Mouse (Mus musculus): ENCODE results near the gene Csrnp2. TPM values are rescaled to one million over a fixed set of nuclear protein-coding genes. Genes with fewer than 3 reads are reported as not detected.

Csrnp2 gene
- polyA plus RNA-seq, 1 experiment from 2014 or later: 11.3 TPM

GRCm38 (mm10) chr15:100456356-100456991, 38.8 kb downstream of the Csrnp2 start:
- Histone ChIP-seq H3K36me3 (ENCODE audit: control insufficient read depth, insufficient read depth, low read length) (no peaks in the 10 kb centered on the region), H3K9me3 (ENCODE audit: control insufficient read depth, low read length) (no peaks in the 10 kb centered on the region), H3K4me3 (ENCODE audit: low read depth, low read length) (no peak overlapping the region), H3K4me1 (replicated peaks; ENCODE audit: control insufficient read depth, insufficient read depth, low read length) (no peaks in the 10 kb centered on the region), H3K27ac (ENCODE audit: low read depth) (no peak overlapping the region), H3K4me2 (ENCODE audit: low read length) (no peak overlapping the region), H3K9ac (ENCODE audit: low read length) (no peak overlapping the region), H3K27me3 (replicated peaks; ENCODE audit: control insufficient read depth, insufficient read depth, low read length) (no peaks in the 10 kb centered on the region)
- ATAC-seq (replicated peaks; ENCODE audit: low FRiP score, low TSS enrichment, low read depth): no peak
- WGBS: 78% methylated on average over 7 of the region's 7 CpGs
- DNase-seq (ENCODE audit: low spot score): no peak

- DNase-seq (ENCODE audit: low spot score): no peak
- Histone ChIP-seq H3K9me3 (ENCODE audit: control insufficient read depth, low read length) (no peaks in the 10 kb centered on the region), H3K9ac (ENCODE audit: low read length) (no peak overlapping the region), H3K36me3 (ENCODE audit: control insufficient read depth, insufficient read depth, low read length) (no peaks in the 10 kb centered on the region), H3K4me2 (ENCODE audit: low read length) (no peak overlapping the region), H3K27ac (ENCODE audit: low read depth) (no peak overlapping the region), H3K4me1 (replicated peaks; ENCODE audit: control insufficient read depth, insufficient read depth, low read length) (no peaks in the 10 kb centered on the region), H3K4me3 (ENCODE audit: low read depth, low read length) (no peak overlapping the region), H3K27me3 (replicated peaks; ENCODE audit: control insufficient read depth, insufficient read depth, low read length) (no peaks in the 10 kb centered on the region)
- 77% methylated on average over 11 of the region's 11 CpGs for WGBS
- no peak for ATAC-seq (replicated peaks; ENCODE audit: low FRiP score, low TSS enrichment, low read depth)
Observed at GRCm38 (mm10) chr15:100452486-100452885, 42.8 kb downstream of the Csrnp2 start.

GRCm38 (mm10) chr15:100451245-100451644, 44.0 kb downstream of the Csrnp2 start:
- H3K9ac ChIP-seq (ENCODE audit: low read length): no peak overlapping the region
- H3K4me3 ChIP-seq (ENCODE audit: low read depth, low read length): no peak overlapping the region
- no peaks in the 10 kb centered on the region for H3K27me3 ChIP-seq (replicated peaks; ENCODE audit: control insufficient read depth, insufficient read depth, low read length)
- no peak overlapping the region for H3K4me2 ChIP-seq (ENCODE audit: low read length)
- no peaks in the 10 kb centered on the region for H3K9me3 ChIP-seq (ENCODE audit: control insufficient read depth, low read length)
- DNase-seq (ENCODE audit: low spot score) (no peak), ATAC-seq (replicated peaks; ENCODE audit: low FRiP score, low TSS enrichment, low read depth) (no peak)
- no peaks in the 10 kb centered on the region for H3K36me3 ChIP-seq (ENCODE audit: control insufficient read depth, insufficient read depth, low read length)
- WGBS: 66% methylated on average over 16 of the region's 16 CpGs
- H3K27ac ChIP-seq (ENCODE audit: low read depth): no peak overlapping the region
- no peaks in the 10 kb centered on the region for H3K4me1 ChIP-seq (replicated peaks; ENCODE audit: control insufficient read depth, insufficient read depth, low read length)

- no peaks in the 10 kb centered on the region for H3K36me3 ChIP-seq (ENCODE audit: control insufficient read depth, insufficient read depth, low read length)
- no peak overlapping the region for H3K4me3 ChIP-seq (ENCODE audit: low read depth, low read length)
- no peak for ATAC-seq (replicated peaks; ENCODE audit: low FRiP score, low TSS enrichment, low read depth)
- H3K4me2 ChIP-seq (ENCODE audit: low read length): no peak overlapping the region
- no peaks in the 10 kb centered on the region for H3K9me3 ChIP-seq (ENCODE audit: control insufficient read depth, low read length)
- H3K9ac ChIP-seq (ENCODE audit: low read length): no peak overlapping the region
- DNase-seq (ENCODE audit: low spot score): no peak
- WGBS: 73% methylated on average over 3 of the region's 3 CpGs
- no peak overlapping the region for H3K27ac ChIP-seq (ENCODE audit: low read depth)
- H3K4me1 ChIP-seq (replicated peaks; ENCODE audit: control insufficient read depth, insufficient read depth, low read length): no peaks in the 10 kb centered on the region
- no peaks in the 10 kb centered on the region for H3K27me3 ChIP-seq (replicated peaks; ENCODE audit: control insufficient read depth, insufficient read depth, low read length)
Observed at GRCm38 (mm10) chr15:100449495-100449894, 45.8 kb downstream of the Csrnp2 start.

- Histone ChIP-seq H3K4me1 (replicated peaks; ENCODE audit: control insufficient read depth, insufficient read depth, low read length) (no peaks in the 10 kb centered on the region), H3K27me3 (replicated peaks; ENCODE audit: control insufficient read depth, insufficient read depth, low read length) (no peaks in the 10 kb centered on the region), H3K4me3 (ENCODE audit: low read depth, low read length) (no peak overlapping the region), H3K9me3 (ENCODE audit: control insufficient read depth, low read length) (no peaks in the 10 kb centered on the region), H3K36me3 (ENCODE audit: control insufficient read depth, insufficient read depth, low read length) (no peaks in the 10 kb centered on the region), H3K27ac (ENCODE audit: low read depth) (no peak overlapping the region), H3K4me2 (ENCODE audit: low read length) (no peak overlapping the region), H3K9ac (ENCODE audit: low read length) (no peak overlapping the region)
- WGBS: 66% methylated on average over 4 of the region's 4 CpGs
- ATAC-seq (replicated peaks; ENCODE audit: low FRiP score, low TSS enrichment, low read depth) (no peak), DNase-seq (ENCODE audit: low spot score) (no peak)
Observed at GRCm38 (mm10) chr15:100448572-100448971, 46.7 kb downstream of the Csrnp2 start.

GRCm38 (mm10) chr15:100446887-100447286, 48.4 kb downstream of the Csrnp2 start:
- ATAC-seq (replicated peaks; ENCODE audit: low FRiP score, low TSS enrichment, low read depth) (no peak), DNase-seq (ENCODE audit: low spot score) (no peak)
- no peak overlapping the region for H3K4me3 ChIP-seq (ENCODE audit: low read depth, low read length)
- WGBS: 75% methylated on average over 2 of the region's 2 CpGs
- no peaks in the 10 kb centered on the region for H3K9me3 ChIP-seq (ENCODE audit: control insufficient read depth, low read length)
- no peaks in the 10 kb centered on the region for H3K36me3 ChIP-seq (ENCODE audit: control insufficient read depth, insufficient read depth, low read length)
- H3K4me1 ChIP-seq (replicated peaks; ENCODE audit: control insufficient read depth, insufficient read depth, low read length): no peaks in the 10 kb centered on the region
- no peak overlapping the region for H3K4me2 ChIP-seq (ENCODE audit: low read length)
- H3K27ac ChIP-seq (ENCODE audit: low read depth): no peak overlapping the region
- H3K27me3 ChIP-seq (replicated peaks; ENCODE audit: control insufficient read depth, insufficient read depth, low read length): no peaks in the 10 kb centered on the region
- H3K9ac ChIP-seq (ENCODE audit: low read length): no peak overlapping the region

- H3K27ac ChIP-seq (ENCODE audit: low read depth): peak overlapping the region; percentile 82
- no peaks in the 10 kb centered on the region for H3K4me1 ChIP-seq (replicated peaks; ENCODE audit: control insufficient read depth, insufficient read depth, low read length)
- no peaks in the 10 kb centered on the region for H3K9me3 ChIP-seq (ENCODE audit: control insufficient read depth, low read length)
- H3K4me2 ChIP-seq (ENCODE audit: low read length): peak overlapping the region; percentile 75
- peak; percentile 92 for ATAC-seq (replicated peaks; ENCODE audit: low FRiP score, low TSS enrichment, low read depth)
- peak; percentile 86 for DNase-seq (ENCODE audit: low spot score)
- no peaks in the 10 kb centered on the region for H3K27me3 ChIP-seq (replicated peaks; ENCODE audit: control insufficient read depth, insufficient read depth, low read length)
- no peaks in the 10 kb centered on the region for H3K36me3 ChIP-seq (ENCODE audit: control insufficient read depth, insufficient read depth, low read length)
- H3K9ac ChIP-seq (ENCODE audit: low read length): peak overlapping the region; percentile 48
- peak overlapping the region; percentile 46 for H3K4me3 ChIP-seq (ENCODE audit: low read depth, low read length)
- 5% methylated on average over 20 of the region's 31 CpGs for WGBS
Observed at GRCm38 (mm10) chr15:100443126-100443922, 52.0 kb downstream of the Csrnp2 start.

GRCm38 (mm10) chr15:100436518-100436917, 58.8 kb downstream of the Csrnp2 start:
- Histone ChIP-seq H3K27me3 (replicated peaks; ENCODE audit: control insufficient read depth, insufficient read depth, low read length) (no peaks in the 10 kb centered on the region), H3K9ac (ENCODE audit: low read length) (no peak overlapping the region), H3K4me3 (ENCODE audit: low read depth, low read length) (no peak overlapping the region), H3K4me1 (replicated peaks; ENCODE audit: control insufficient read depth, insufficient read depth, low read length) (no peaks in the 10 kb centered on the region), H3K27ac (ENCODE audit: low read depth) (no peak overlapping the region), H3K4me2 (ENCODE audit: low read length) (no peak overlapping the region), H3K36me3 (ENCODE audit: control insufficient read depth, insufficient read depth, low read length) (no peaks in the 10 kb centered on the region), H3K9me3 (ENCODE audit: control insufficient read depth, low read length) (no peaks in the 10 kb centered on the region)
- ATAC-seq (replicated peaks; ENCODE audit: low FRiP score, low TSS enrichment, low read depth): no peak
- 61% methylated on average over 10 of the region's 10 CpGs for WGBS
- no peak for DNase-seq (ENCODE audit: low spot score)

- Histone ChIP-seq H3K4me2 (ENCODE audit: low read length) (no peak overlapping the region), H3K27ac (ENCODE audit: low read depth) (no peak overlapping the region), H3K9ac (ENCODE audit: low read length) (no peak overlapping the region), H3K4me3 (ENCODE audit: low read depth, low read length) (no peak overlapping the region), H3K27me3 (replicated peaks; ENCODE audit: control insufficient read depth, insufficient read depth, low read length) (no peaks in the 10 kb centered on the region), H3K4me1 (replicated peaks; ENCODE audit: control insufficient read depth, insufficient read depth, low read length) (no peaks in the 10 kb centered on the region), H3K36me3 (ENCODE audit: control insufficient read depth, insufficient read depth, low read length) (no peaks in the 10 kb centered on the region), H3K9me3 (ENCODE audit: control insufficient read depth, low read length) (no peaks in the 10 kb centered on the region)
- ATAC-seq (replicated peaks; ENCODE audit: low FRiP score, low TSS enrichment, low read depth) (no peak), DNase-seq (ENCODE audit: low spot score) (no peak)
- 79% methylated on average over 4 of the region's 4 CpGs for WGBS
Observed at GRCm38 (mm10) chr15:100436112-100436511, 59.2 kb downstream of the Csrnp2 start.

All from intestine, embryonic 14.5 days (tissue).